Comparison of ENCODE assay signal across 7 mouse cellular contexts in the genomic region with DNA sequence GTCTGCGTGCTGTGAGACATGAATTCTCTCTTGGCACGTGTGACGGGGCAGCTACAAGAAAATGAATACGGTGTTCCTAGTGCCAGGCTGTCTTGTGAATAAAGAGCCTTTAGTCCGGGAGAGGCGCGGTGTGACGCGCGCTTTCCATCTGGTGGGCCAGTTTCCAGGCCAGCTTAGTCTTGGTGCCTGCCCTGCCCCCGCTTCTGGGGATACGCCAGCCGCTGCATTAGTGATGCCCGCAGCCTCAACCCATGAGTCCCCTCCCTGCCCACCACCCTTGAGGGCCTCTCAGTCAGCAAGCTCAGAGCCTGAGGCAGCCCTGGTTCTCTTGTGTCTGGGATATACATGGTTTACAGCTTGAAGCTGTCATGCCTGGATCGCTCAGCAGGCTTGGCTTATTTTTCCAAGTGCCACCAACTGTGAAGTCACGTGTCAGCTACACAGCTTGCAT. TPM values are rescaled to one million over a fixed set of nuclear protein-coding genes. Genes with fewer than 3 reads are reported as not detected.
DNase-seq lines count a peak whose midpoint lies in the region; ATAC-seq and TF ChIP-seq lines count a peak whose summit lies in the region.

No protein-coding gene starts in this region.

- DNase-seq in brain, adult 2 months (ENCODE audit: low read depth, low spot score): peak; percentile 97
- peak; percentile 70 for DNase-seq in embryonic facial prominence, embryonic 10.5 days (ENCODE audit: low spot score)
- DNase-seq in heart, adult 11 months: peak; percentile 93
- peak; percentile 90 to 91 for DNase-seq in left cerebral cortex, postnatal 10 days (ENCODE audit: extremely low spot score in 1 of 2, low spot score in 2 of 2)
- DNase-seq in skeletal muscle tissue, adult 2 months (ENCODE audit: low read depth, low spot score): peak; percentile 57

- TF ChIP-seq CTCF in intestine, postnatal 0 days (IDR thresholded peaks at IDR 0.05; ENCODE audit: low read depth): no peak

- no peak overlapping the region; the same call in 1 of the 2 replicates for H3K9ac ChIP-seq in intestine, postnatal 0 days (ENCODE audit: low read depth, low read length)

- peak overlapping the region; percentile 52 for H3K4me3 ChIP-seq in embryonic facial prominence, embryonic 10.5 days
- no peak overlapping the region for H3K4me3 ChIP-seq in intestine, postnatal 0 days (ENCODE audit: low read depth, low read length)

- intact Hi-C loops in left cerebral cortex, postnatal 10 days (cut with DNase I): no loop called here

- peak overlapping the region; percentile 59 for H3K4me2 ChIP-seq in intestine, postnatal 0 days (replicated peaks; ENCODE audit: low read depth)

- H3K27ac ChIP-seq in embryonic facial prominence, embryonic 10.5 days (replicated peaks): peak overlapping the region; percentile 72
- H3K27ac ChIP-seq in intestine, postnatal 0 days (ENCODE audit: low read depth, low read length): no peak overlapping the region

- H3K9me3 ChIP-seq in embryonic facial prominence, embryonic 10.5 days: peaks cover 8% of the 10 kb centered on the region
- H3K9me3 ChIP-seq in intestine, postnatal 0 days (ENCODE audit: control insufficient read depth): no peaks in the 10 kb centered on the region

- H3K4me1 ChIP-seq in embryonic facial prominence, embryonic 10.5 days: peaks cover 43% of the 10 kb centered on the region
- no peaks in the 10 kb centered on the region for H3K4me1 ChIP-seq in intestine, postnatal 0 days (replicated peaks; ENCODE audit: control insufficient read depth, insufficient read depth, low read length)

- peaks cover 3% of the 10 kb centered on the region; the same call in 1 of the 2 replicates for H3K36me3 ChIP-seq in embryonic facial prominence, embryonic 10.5 days (replicated peaks)
- no peaks in the 10 kb centered on the region for H3K36me3 ChIP-seq in intestine, postnatal 0 days (ENCODE audit: control insufficient read depth, insufficient read depth)

- 5% methylated on average over 16 of the region's 16 CpGs for WGBS in embryonic facial prominence, embryonic 10.5 days
- WGBS in intestine, postnatal 0 days: 34% methylated on average over 16 of the region's 16 CpGs

- peaks cover 19% of the 10 kb centered on the region for H3K27me3 ChIP-seq in embryonic facial prominence, embryonic 10.5 days (replicated peaks; ENCODE audit: low read depth, poor library complexity, severe bottlenecking)
- H3K27me3 ChIP-seq in intestine, postnatal 0 days (replicated peaks; ENCODE audit: control insufficient read depth, insufficient read depth, low read length): no peaks in the 10 kb centered on the region

- peak; percentile 44; the same call in 1 of the 2 replicates for ATAC-seq in intestine, postnatal 0 days
- ATAC-seq in megakaryocyte progenitor cell, adult 5-6 weeks (replicated peaks; ENCODE audit: poor library complexity): peak; percentile 10; the same call in 1 of the 2 replicates

RNA-seq across cellular contexts. Expression of gene Fam120a, which starts 48.5 kb away (rescaled TPM):
- polyA plus RNA-seq in embryonic facial prominence, embryonic 10.5 days (2016; fragmentation: Nextera tagmentation; extraction: Ambion mirVana): 16.0 and 16.7 TPM in 2 replicates
- 24.2 and 25.9 TPM in 2 replicates for polyA plus RNA-seq in intestine, postnatal 0 days (2015; fragmentation: Nextera tagmentation; extraction: Ambion mirVana)
- 10 to 100 TPM; 95.2 to 96.8 TPM for total RNA-seq in left cerebral cortex, postnatal 10 days (2021)
- 211 and 215 TPM in 2 replicates for total RNA-seq in megakaryocyte progenitor cell, adult 5-6 weeks (2015)
- 118 and 129 TPM in 2 replicates for total RNA-seq in megakaryocyte progenitor cell, adult 5-6 weeks (2017)
